Mouse (Mus musculus) heart, adult 2 months (tissue): Measurements from ENCODE around the gene Fap. TPM values are rescaled to one million over a fixed set of nuclear protein-coding genes. Genes with fewer than 3 reads are reported as not detected.

ENCODE experiments used
- DNase-seq, 2 experiments: peaks; one replicate each; pipeline ENCODE4 v3.0.0; 2021
- H3K27ac ChIP-seq: fragments of 200-600 bp; 2 replicates; pipeline ENCODE4 v1.8.1; 2022
- H3K27me3 ChIP-seq: fragments of 200-500 bp; 2 replicates; pipeline ENCODE4 v1.6.1; 2012; ENCODE audit warnings: mild to moderate bottlenecking, low read length, inconsistent platforms, mixed read lengths; ENCODE audit not compliant: control insufficient read depth, insufficient read depth
- H3K36me3 ChIP-seq: fragments of 200-500 bp; 2 replicates; pipeline ENCODE4 v1.6.1; 2012; ENCODE audit warnings: low read length, inconsistent platforms; ENCODE audit not compliant: control insufficient read depth, insufficient read depth
- H3K4me1 ChIP-seq: fragments of 200-500 bp; 2 replicates; pipeline ENCODE4 v1.6.1; 2011; ENCODE audit warnings: low read length; ENCODE audit not compliant: control insufficient read depth, insufficient read depth
- H3K4me3 ChIP-seq: fragments of 200-600 bp; 2 replicates; pipeline ENCODE4 v1.8.1; 2022
- H3K79me2 ChIP-seq: fragments of 200-500 bp; replicated peaks from 2 replicates; pipeline ENCODE4 v1.6.1; 2012; ENCODE audit warnings: mild to moderate bottlenecking, inconsistent platforms, low read length, moderate library complexity, mixed read lengths; ENCODE audit not compliant: control insufficient read depth, insufficient read depth
- H3K9ac ChIP-seq: fragments of 200-500 bp; 2 replicates; pipeline ENCODE4 v1.6.1; 2012; ENCODE audit warnings: low read depth, mild to moderate bottlenecking, control low read depth, inconsistent platforms, low read length, mixed read lengths
- CTCF ChIP-seq: fragments of 200-600 bp; IDR thresholded peaks from 2 replicates; pipeline ENCODE4 v1.8.1; 2022; ENCODE audit warnings: antibody characterized with exemption, mild to moderate bottlenecking, moderate library complexity
- EP300 ChIP-seq: fragments of 200-500 bp; IDR thresholded peaks from 2 replicates; pipeline ENCODE4 v1.6.1; 2011; ENCODE audit warnings: low read depth, low read length, control low read depth; ENCODE audit not compliant: insufficient read depth
- POLR2A ChIP-seq: fragments of 200-500 bp; IDR thresholded peaks from 2 replicates; pipeline ENCODE4 v1.6.1; 2011; ENCODE audit warnings: mild to moderate bottlenecking, low read depth, low read length, control low read depth; ENCODE audit not compliant: insufficient read depth
- WGBS: fragments of 180-500 bp; shearing (Covaris S2); methylation state at CpG from one replicate; pipeline ENCODE4 v1.1.7; 2018; 5-methylcytosine and 5-hydroxymethylcytosine counted together
- intact Hi-C: fragments of 180-260 bp; cut with DNase I; formaldehyde crosslinking; loops from one replicate; pipeline ENCODE4 v1.15.1; 2025
- polyA plus RNA-seq: library from polyadenylated mRNA; depleted of rRNA; stranded (reverse); fragments of >200 nt; gene quantifications from 2 replicates; pipeline ENCODE4 v1.2.3, GENCODE M21; 2012
- total RNA-seq, 2 experiments: library from RNA; stranded (reverse); gene quantifications; 2 replicates each; pipeline ENCODE4 v1.2.3; 2021

The Fap gene
- total and polyA plus RNA-seq, 3 experiments: 1.4 to 5.0 (median 3.8) TPM

- WGBS: 82% methylated on average over 5 of the region's 5 CpGs
- H3K4me1 ChIP-seq: no peaks in the 10 kb centered on the region
- H3K9ac ChIP-seq: no peak overlapping the region
- no peak overlapping the region for H3K27ac ChIP-seq
- TF ChIP-seq EP300: no peak
- no peak for TF ChIP-seq POLR2A
- no peak for TF ChIP-seq CTCF
- intact Hi-C loops: no loop called here
- peaks cover 1% of the 10 kb centered on the region; the same call in 1 of the 2 replicates for H3K36me3 ChIP-seq
- H3K27me3 ChIP-seq: no peaks in the 10 kb centered on the region
- DNase-seq: no peak
- no peaks in the 10 kb centered on the region for H3K79me2 ChIP-seq
- no peak overlapping the region for H3K4me3 ChIP-seq
Observed at GRCm38 (mm10) chr2:62603530-62603929, 29.7 kb upstream of the Fap start.

- intact Hi-C loops: no loop called here
- TF ChIP-seq EP300 (no peak), CTCF (no peak), POLR2A (no peak)
- H3K4me1 ChIP-seq: no peaks in the 10 kb centered on the region; the same call in 1 of the 2 replicates
- H3K27ac ChIP-seq: no peak overlapping the region
- no peaks in the 10 kb centered on the region for H3K79me2 ChIP-seq
- H3K4me3 ChIP-seq: no peak overlapping the region
- H3K9ac ChIP-seq: no peak overlapping the region
- no peaks in the 10 kb centered on the region; the same call in 1 of the 2 replicates for H3K36me3 ChIP-seq
- DNase-seq: no peak
- WGBS: 48% methylated on average over 5 of the region's 5 CpGs
- H3K27me3 ChIP-seq: no peaks in the 10 kb centered on the region
Observed at GRCm38 (mm10) chr2:62596586-62596985, 22.7 kb upstream of the Fap start.

GRCm38 (mm10) chr2:62594491-62594890 is 20.6 kb upstream of the Fap start:
- intact Hi-C loops: no loop called here
- no peak for TF ChIP-seq EP300
- TF ChIP-seq CTCF: no peak
- no peak for TF ChIP-seq POLR2A
- WGBS: 89% methylated on average over 2 of the region's 2 CpGs
- H3K36me3 ChIP-seq: no peaks in the 10 kb centered on the region; the same call in 1 of the 2 replicates
- H3K4me3 ChIP-seq: no peak overlapping the region
- no peaks in the 10 kb centered on the region; the same call in 1 of the 2 replicates for H3K4me1 ChIP-seq
- no peak overlapping the region for H3K27ac ChIP-seq
- H3K79me2 ChIP-seq: no peaks in the 10 kb centered on the region
- H3K27me3 ChIP-seq: no peaks in the 10 kb centered on the region
- DNase-seq: no peak
- H3K9ac ChIP-seq: no peak overlapping the region

GRCm38 (mm10) chr2:62591555-62591954 is 17.7 kb upstream of the Fap start:
- TF ChIP-seq CTCF: no peak
- no peak for TF ChIP-seq EP300
- no peak for TF ChIP-seq POLR2A
- 74% methylated on average over 3 of the region's 3 CpGs for WGBS
- Histone ChIP-seq H3K4me3 (no peak overlapping the region), H3K79me2 (no peaks in the 10 kb centered on the region), H3K36me3 (no peaks in the 10 kb centered on the region), H3K4me1 (no peaks in the 10 kb centered on the region; the same call in 1 of the 2 replicates), H3K27me3 (no peaks in the 10 kb centered on the region), H3K9ac (no peak overlapping the region), H3K27ac (no peak overlapping the region)
- DNase-seq: no peak
- intact Hi-C loops: no loop called here

- no peak overlapping the region for H3K4me3 ChIP-seq
- no peaks in the 10 kb centered on the region for H3K4me1 ChIP-seq
- H3K9ac ChIP-seq: no peak overlapping the region
- TF ChIP-seq CTCF (no peak), POLR2A (no peak), EP300 (no peak)
- whole genome bisulfite sequencing: 85% methylated on average over 4 of the region's 4 CpGs
- intact Hi-C loops: no loop called here
- H3K36me3 ChIP-seq: no peaks in the 10 kb centered on the region
- no peaks in the 10 kb centered on the region for H3K27me3 ChIP-seq
- H3K27ac ChIP-seq: no peak overlapping the region
- DNase-seq: no peak
- H3K79me2 ChIP-seq: no peaks in the 10 kb centered on the region
Observed at GRCm38 (mm10) chr2:62589333-62589732, 15.5 kb upstream of the Fap start.

- no peaks in the 10 kb centered on the region for H3K79me2 ChIP-seq
- H3K36me3 ChIP-seq: no peaks in the 10 kb centered on the region
- no peak for TF ChIP-seq POLR2A
- TF ChIP-seq EP300: no peak
- no peak for TF ChIP-seq CTCF
- H3K27ac ChIP-seq: no peak overlapping the region
- no peaks in the 10 kb centered on the region for H3K27me3 ChIP-seq
- WGBS: 54% methylated on average over 5 of the region's 5 CpGs
- intact Hi-C loops: no loop called here
- DNase-seq: no peak
- no peak overlapping the region for H3K9ac ChIP-seq
- no peak overlapping the region for H3K4me3 ChIP-seq
- no peaks in the 10 kb centered on the region for H3K4me1 ChIP-seq
Observed at GRCm38 (mm10) chr2:62585769-62586168, 11.9 kb upstream of the Fap start.
